Mouse (Mus musculus): ENCODE data around the gene Gm3072. TPM values are rescaled to one million over a fixed set of nuclear protein-coding genes. Genes with fewer than 3 reads are reported as not detected.
"Not testable (repeated sequence)": the region's sequence is repeated elsewhere in the genome, so short reads cannot be mapped to it uniquely, and the experiment has no call there.

The Gm3072 gene
- not detected for polyA plus RNA-seq (2021)

- POLR2A ChIA-PET; CTCF ChIA-PET; H3K27me3 ChIP-seq; ATAC-seq; DNase-seq (ENCODE audit: low read depth, low spot score); in situ Hi-C loops (cut with MboI; ENCODE audit: low pct_unique_long_range_greater_than_20kb): not testable (repeated sequence)
Observed at GRCm38 (mm10) chr14:41624512-41624911, at the start of gene Gm3072. Gene Gm3072 (minus strand): TSS chr14:41624612.

GRCm38 (mm10) chr14:41648176-41648575 lies 23.8 kb upstream of the Gm3072 start:
- CTCF ChIA-PET; DNase-seq (ENCODE audit: low read depth, low spot score); H3K27me3 ChIP-seq; in situ Hi-C loops (cut with MboI; ENCODE audit: low pct_unique_long_range_greater_than_20kb); ATAC-seq; POLR2A ChIA-PET: not testable (repeated sequence)

- CTCF ChIA-PET, POLR2A ChIA-PET, ATAC-seq: not testable (repeated sequence)
Observed at GRCm38 (mm10) chr14:41646387-41646786, 22.0 kb upstream of the Gm3072 start, which contains the start of gene Gm3676. Gene Gm3676 (minus strand): TSS chr14:41646487.

GRCm38 (mm10) chr14:41630144-41630543 lies 5.7 kb upstream of the Gm3072 start:
- CTCF ChIA-PET; POLR2A ChIA-PET; in situ Hi-C loops (cut with MboI; ENCODE audit: low pct_unique_long_range_greater_than_20kb); H3K27me3 ChIP-seq; ATAC-seq; DNase-seq (ENCODE audit: low read depth, low spot score): not testable (repeated sequence)

More at GRCm38 (mm10) chr14:41646387-41646786, 22.0 kb upstream of the Gm3072 start, which contains the start of gene Gm3676:
- DNase-seq (ENCODE audit: low read depth, low spot score); in situ Hi-C loops (cut with MboI; ENCODE audit: low pct_unique_long_range_greater_than_20kb); H3K27me3 ChIP-seq: not testable (repeated sequence)

- CTCF ChIA-PET; H3K27me3 ChIP-seq; ATAC-seq; POLR2A ChIA-PET; DNase-seq (ENCODE audit: low read depth, low spot score); in situ Hi-C loops (cut with MboI; ENCODE audit: low pct_unique_long_range_greater_than_20kb): not testable (repeated sequence)
Observed at GRCm38 (mm10) chr14:41622535-41622934, 1.9 kb downstream of the Gm3072 start.

- DNase-seq (ENCODE audit: low read depth, low spot score); H3K27me3 ChIP-seq; ATAC-seq; POLR2A ChIA-PET; in situ Hi-C loops (cut with MboI; ENCODE audit: low pct_unique_long_range_greater_than_20kb); CTCF ChIA-PET: not testable (repeated sequence)
Observed at GRCm38 (mm10) chr14:41610690-41611089, 13.7 kb downstream of the Gm3072 start.

- CTCF ChIA-PET; H3K27me3 ChIP-seq; in situ Hi-C loops (cut with MboI; ENCODE audit: low pct_unique_long_range_greater_than_20kb); ATAC-seq; POLR2A ChIA-PET; DNase-seq (ENCODE audit: low read depth, low spot score): not testable (repeated sequence)
Observed at GRCm38 (mm10) chr14:41600935-41601334, 23.5 kb downstream of the Gm3072 start.

GRCm38 (mm10) chr14:41586346-41586745 lies 38.1 kb downstream of the Gm3072 start:
- POLR2A ChIA-PET, ATAC-seq, CTCF ChIA-PET: not testable (repeated sequence)

GRCm38 (mm10) chr14:41572911-41573310 lies 51.5 kb downstream of the Gm3072 start, which contains the start of gene 1700049E17Rik2:
Gene 1700049E17Rik2 (plus strand): TSS chr14:41573211.
- CTCF ChIA-PET; H3K27me3 ChIP-seq; POLR2A ChIA-PET; ATAC-seq; in situ Hi-C loops (cut with MboI; ENCODE audit: low pct_unique_long_range_greater_than_20kb); DNase-seq (ENCODE audit: low read depth, low spot score): not testable (repeated sequence)

More at GRCm38 (mm10) chr14:41586346-41586745, 38.1 kb downstream of the Gm3072 start:
- in situ Hi-C loops (cut with MboI; ENCODE audit: low pct_unique_long_range_greater_than_20kb); DNase-seq (ENCODE audit: low read depth, low spot score); H3K27me3 ChIP-seq: not testable (repeated sequence)

Other genes with a start within 250 kb of the Gm3072 start
- gene Gm7945, start 238.2 kb downstream of the Gm3072 start, polyA plus RNA-seq (2021): not detected
- gene Gm6482, start 216.3 kb downstream of the Gm3072 start, polyA plus RNA-seq (2021): not detected
- gene Gm7954, start 171.1 kb downstream of the Gm3072 start, polyA plus RNA-seq (2021): not detected
- gene Gm3486, start 135.1 kb downstream of the Gm3072 start, polyA plus RNA-seq (2021): not detected
- gene Gm7970, start 69.0 kb downstream of the Gm3072 start, polyA plus RNA-seq (2021): not detected
- gene 1700049E17Rik2, start 51.4 kb downstream of the Gm3072 start, polyA plus RNA-seq (2021): not detected
- gene Gm3676, start 21.9 kb upstream of the Gm3072 start, polyA plus RNA-seq (2021): 0.08 TPM
- gene Gm8068, start 77.3 kb upstream of the Gm3072 start, polyA plus RNA-seq (2021): not detected
- not detected for gene Gm7929, start 126.0 kb upstream of the Gm3072 start, polyA plus RNA-seq (2021)
- gene Gm47189, start 147.8 kb upstream of the Gm3072 start, polyA plus RNA-seq (2021): not detected